Mouse (Mus musculus): ENCODE results near the gene Josd1. TPM values are rescaled to one million over a fixed set of nuclear protein-coding genes. Genes with fewer than 3 reads are reported as not detected.

Gene Josd1
- polyA plus RNA-seq, 1 experiment = 40.6 TPM

DNA sequence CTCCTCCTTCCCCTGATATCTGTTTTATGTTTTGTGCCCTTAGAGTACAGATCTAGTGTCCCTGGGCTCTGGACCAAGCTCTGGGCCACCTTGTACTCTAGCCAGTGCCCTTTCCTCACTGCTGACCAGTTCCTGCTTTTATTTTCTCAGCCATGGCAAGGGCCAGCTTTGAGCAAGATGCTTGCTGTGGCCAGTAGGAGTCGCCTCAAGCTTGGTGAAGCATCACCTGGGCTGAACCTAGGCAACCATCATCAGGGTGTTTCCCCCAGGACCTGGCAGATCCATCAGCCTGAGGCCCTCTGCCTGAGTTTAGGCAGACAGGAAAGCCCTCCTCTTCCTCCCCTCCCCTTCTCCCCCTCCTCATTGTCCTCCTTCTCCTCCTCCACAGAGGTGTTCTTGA lies 35.7 kb upstream of the Josd1 start:
- Histone ChIP-seq H3K4me2 (ENCODE audit: low read depth) (no peak overlapping the region), H3K4me3 (no peak overlapping the region), H3ac (ENCODE audit: control insufficient read depth, insufficient read length) (no peak overlapping the region)

DNA sequence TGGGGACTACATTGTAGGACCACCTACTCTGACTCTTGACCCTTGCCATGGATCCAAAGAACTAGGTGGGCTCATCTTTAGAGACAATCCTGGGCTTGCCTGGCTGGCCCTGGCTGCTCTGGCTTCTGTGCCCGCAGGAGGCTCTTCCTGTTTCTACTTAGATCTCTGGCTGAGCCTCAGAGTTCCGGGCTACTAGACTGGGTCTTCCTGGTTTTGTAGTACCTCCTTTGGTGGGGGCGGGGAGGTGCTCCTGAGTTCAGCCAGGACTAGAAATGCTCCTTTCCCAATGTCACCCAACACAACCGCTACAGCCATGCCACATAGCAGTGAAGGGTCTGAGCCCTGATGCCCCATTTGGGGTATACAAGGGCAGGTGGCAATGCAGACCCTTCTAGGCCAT lies 33.1 kb upstream of the Josd1 start:
- no peak for TF ChIP-seq POLR2A (IDR thresholded peaks at IDR 0.05; ENCODE audit: insufficient read length, low read depth)
- no peak for TF ChIP-seq REST (IDR thresholded peaks at IDR 0.05; ENCODE audit: insufficient read depth, insufficient read length)
- TF ChIP-seq MAX (IDR thresholded peaks at IDR 0.05; ENCODE audit: low read depth) = no peak
- TF ChIP-seq E2F4 (IDR thresholded peaks at IDR 0.05; ENCODE audit: insufficient read depth) = no peak
- TF ChIP-seq POLR2AphosphoS2 (IDR thresholded peaks at IDR 0.05; ENCODE audit: insufficient read length, low read depth) = no peak
- TF ChIP-seq CEBPB (IDR thresholded peaks at IDR 0.05; ENCODE audit: insufficient read depth, poor library complexity, severe bottlenecking) = no peak
- no peak for TF ChIP-seq MYOG (IDR thresholded peaks at IDR 0.05; ENCODE audit: control insufficient read depth in 1 of 3, insufficient read depth in 1 of 3, insufficient read length in 2 of 3, low read depth in 2 of 3)
- no peak for TF ChIP-seq MYOD1 (IDR thresholded peaks at IDR 0.05; ENCODE audit: control insufficient read depth in 1 of 3, insufficient read length in 2 of 3, low read depth in 2 of 3)
- no peak for TF ChIP-seq SRF (IDR thresholded peaks at IDR 0.05; ENCODE audit: control insufficient read depth, insufficient read length, low read depth)
- TF ChIP-seq TCF3 (IDR thresholded peaks at IDR 0.05; ENCODE audit: insufficient read length, low read depth) = no peak
- no peak for TF ChIP-seq TCF12 (IDR thresholded peaks at IDR 0.05; ENCODE audit: insufficient read depth, poor library complexity, severe bottlenecking)
- no peak for TF ChIP-seq USF1 (IDR thresholded peaks at IDR 0.05; ENCODE audit: low read depth)
- Histone ChIP-seq H3K4me2 (ENCODE audit: low read depth) (no peak overlapping the region), H3K79me2 (ENCODE audit: control insufficient read depth, insufficient read depth) (no peaks in the 10 kb centered on the region), H3K27me3 (ENCODE audit: control insufficient read depth, insufficient read depth, insufficient read length) (no peaks in the 10 kb centered on the region), H3ac (ENCODE audit: control insufficient read depth, insufficient read length) (no peak overlapping the region), H3K4me3 (no peak overlapping the region), H3K36me3 (ENCODE audit: control insufficient read depth, insufficient read depth) (peaks cover 35% of the 10 kb centered on the region)

More for the DNA sequence above, 35.7 kb upstream of the Josd1 start:
- no peaks in the 10 kb centered on the region for H3K27me3 ChIP-seq (ENCODE audit: control insufficient read depth, insufficient read depth, insufficient read length)
- H3K79me2 ChIP-seq (ENCODE audit: control insufficient read depth, insufficient read depth) = no peaks in the 10 kb centered on the region
- peaks cover 21% of the 10 kb centered on the region for H3K36me3 ChIP-seq (ENCODE audit: control insufficient read depth, insufficient read depth)
- TF ChIP-seq TCF3 (IDR thresholded peaks at IDR 0.05; ENCODE audit: insufficient read length, low read depth) (no peak), POLR2A (IDR thresholded peaks at IDR 0.05; ENCODE audit: insufficient read length, low read depth) (no peak), POLR2AphosphoS2 (IDR thresholded peaks at IDR 0.05; ENCODE audit: insufficient read length, low read depth) (peak; percentile 92), MAX (IDR thresholded peaks at IDR 0.05; ENCODE audit: low read depth) (no peak), E2F4 (IDR thresholded peaks at IDR 0.05; ENCODE audit: insufficient read depth) (no peak)

DNA sequence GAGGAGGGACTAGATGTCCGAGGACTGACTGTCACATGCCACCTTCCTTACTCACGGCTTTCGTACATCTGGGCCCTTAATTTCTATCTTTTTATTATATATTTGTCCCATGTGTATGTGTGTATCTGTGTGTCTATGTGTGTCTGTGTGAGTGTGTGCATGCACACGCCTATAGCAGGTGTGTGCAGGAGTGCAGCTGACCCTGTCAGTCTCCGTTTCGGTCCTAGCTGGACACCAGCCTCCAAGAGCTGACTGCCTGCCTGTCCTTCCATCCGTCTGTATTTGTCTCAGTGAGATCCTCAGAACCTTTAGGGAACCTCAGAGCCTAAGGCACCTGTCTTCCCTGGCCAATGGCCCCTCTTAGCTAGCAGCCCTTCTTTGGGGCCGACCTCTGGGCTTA lies 32.5 kb upstream of the Josd1 start:
- Histone ChIP-seq H3K27me3 (ENCODE audit: control insufficient read depth, insufficient read depth, insufficient read length) (no peaks in the 10 kb centered on the region), H3K4me3 (no peak overlapping the region), H3ac (ENCODE audit: control insufficient read depth, insufficient read length) (no peak overlapping the region), H3K4me2 (ENCODE audit: low read depth) (no peak overlapping the region), H3K79me2 (ENCODE audit: control insufficient read depth, insufficient read depth) (no peaks in the 10 kb centered on the region), H3K36me3 (ENCODE audit: control insufficient read depth, insufficient read depth) (peaks cover 35% of the 10 kb centered on the region)
- TF ChIP-seq POLR2AphosphoS2 (IDR thresholded peaks at IDR 0.05; ENCODE audit: insufficient read length, low read depth) (no peak), MYOD1 (IDR thresholded peaks at IDR 0.05; ENCODE audit: control insufficient read depth in 1 of 3, insufficient read length in 2 of 3, low read depth in 2 of 3) (peak in 2 of 3 experiments; percentile 57 to 64)

DNA sequence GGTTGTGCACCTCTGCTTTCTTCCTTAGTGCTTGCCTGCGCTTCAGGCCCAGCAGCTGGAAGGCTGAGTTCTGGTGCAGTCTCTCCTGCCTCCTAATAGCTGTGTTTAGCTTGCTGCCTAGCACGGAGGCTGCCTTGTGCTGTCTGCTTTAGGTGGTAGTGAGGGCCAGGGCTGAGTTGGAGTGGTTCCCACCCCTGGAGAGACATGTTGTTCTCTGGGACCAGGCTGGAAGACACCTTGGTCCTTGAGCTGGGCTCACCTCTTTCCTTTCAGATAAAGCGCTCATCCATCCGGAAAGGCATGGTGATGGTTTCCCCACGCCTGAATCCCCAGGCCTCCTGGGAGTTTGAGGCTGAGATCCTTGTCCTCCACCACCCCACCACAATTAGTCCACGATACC lies 29.0 kb upstream of the Josd1 start:
- no peaks in the 10 kb centered on the region for H3K27me3 ChIP-seq (ENCODE audit: control insufficient read depth, insufficient read depth, insufficient read length)
- H3ac ChIP-seq (ENCODE audit: control insufficient read depth, insufficient read length) = no peak overlapping the region
- no peak overlapping the region for H3K4me3 ChIP-seq
- no peaks in the 10 kb centered on the region for H3K79me2 ChIP-seq (ENCODE audit: control insufficient read depth, insufficient read depth)
- peaks cover 41% of the 10 kb centered on the region for H3K36me3 ChIP-seq (ENCODE audit: control insufficient read depth, insufficient read depth)
- H3K4me2 ChIP-seq (ENCODE audit: low read depth) = no peak overlapping the region
- no peak for TF ChIP-seq MAX (IDR thresholded peaks at IDR 0.05; ENCODE audit: low read depth)
- no peak for TF ChIP-seq E2F4 (IDR thresholded peaks at IDR 0.05; ENCODE audit: insufficient read depth)
- no peak for TF ChIP-seq TCF12 (IDR thresholded peaks at IDR 0.05; ENCODE audit: insufficient read depth, poor library complexity, severe bottlenecking)
- no peak for TF ChIP-seq REST (IDR thresholded peaks at IDR 0.05; ENCODE audit: insufficient read depth, insufficient read length)
- no peak for TF ChIP-seq POLR2A (IDR thresholded peaks at IDR 0.05; ENCODE audit: insufficient read length, low read depth)
- TF ChIP-seq TCF3 (IDR thresholded peaks at IDR 0.05; ENCODE audit: insufficient read length, low read depth) = no peak
- no peak for TF ChIP-seq POLR2AphosphoS2 (IDR thresholded peaks at IDR 0.05; ENCODE audit: insufficient read length, low read depth)
- no peak for TF ChIP-seq USF1 (IDR thresholded peaks at IDR 0.05; ENCODE audit: low read depth)
- TF ChIP-seq MYOG (IDR thresholded peaks at IDR 0.05; ENCODE audit: control insufficient read depth in 1 of 3, insufficient read depth in 1 of 3, insufficient read length in 2 of 3, low read depth in 2 of 3) = no peak
- no peak for TF ChIP-seq SRF (IDR thresholded peaks at IDR 0.05; ENCODE audit: control insufficient read depth, insufficient read length, low read depth)
- no peak for TF ChIP-seq MYOD1 (IDR thresholded peaks at IDR 0.05; ENCODE audit: control insufficient read depth in 1 of 3, insufficient read length in 2 of 3, low read depth in 2 of 3)
- no peak for TF ChIP-seq CEBPB (IDR thresholded peaks at IDR 0.05; ENCODE audit: insufficient read depth, poor library complexity, severe bottlenecking)

DNA sequence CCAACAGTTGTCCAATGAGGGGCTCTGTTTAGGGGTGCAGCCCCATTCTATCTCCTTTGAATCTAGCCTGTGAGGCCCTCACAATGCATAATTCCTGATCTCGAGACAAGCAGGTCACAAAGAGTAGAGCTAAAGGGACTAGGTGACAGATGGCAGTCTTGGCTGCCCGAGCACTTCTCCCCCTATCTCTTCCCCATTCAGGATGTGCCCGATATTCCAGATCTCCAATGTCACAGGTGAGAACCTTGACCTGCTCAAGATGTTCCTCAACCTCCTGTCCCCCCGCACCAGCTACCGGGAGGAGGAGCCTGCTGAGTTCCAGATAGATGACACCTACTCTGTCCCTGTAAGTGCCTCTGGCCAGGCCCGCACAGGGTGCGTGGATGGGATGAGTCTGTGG lies 27.9 kb upstream of the Josd1 start:
- no peaks in the 10 kb centered on the region for H3K79me2 ChIP-seq (ENCODE audit: control insufficient read depth, insufficient read depth)
- H3K4me2 ChIP-seq (ENCODE audit: low read depth) = no peak overlapping the region
- no peaks in the 10 kb centered on the region for H3K27me3 ChIP-seq (ENCODE audit: control insufficient read depth, insufficient read depth, insufficient read length)
- H3K4me3 ChIP-seq = no peak overlapping the region
- H3ac ChIP-seq (ENCODE audit: control insufficient read depth, insufficient read length) = no peak overlapping the region
- peaks cover 46% of the 10 kb centered on the region for H3K36me3 ChIP-seq (ENCODE audit: control insufficient read depth, insufficient read depth)
- TF ChIP-seq POLR2A (IDR thresholded peaks at IDR 0.05; ENCODE audit: insufficient read length, low read depth) (no peak), USF1 (IDR thresholded peaks at IDR 0.05; ENCODE audit: low read depth) (no peak), REST (IDR thresholded peaks at IDR 0.05; ENCODE audit: insufficient read depth, insufficient read length) (no peak), POLR2AphosphoS2 (IDR thresholded peaks at IDR 0.05; ENCODE audit: insufficient read length, low read depth) (no peak), E2F4 (IDR thresholded peaks at IDR 0.05; ENCODE audit: insufficient read depth) (no peak), MYOG (IDR thresholded peaks at IDR 0.05; ENCODE audit: control insufficient read depth in 1 of 3, insufficient read depth in 1 of 3, insufficient read length in 2 of 3, low read depth in 2 of 3) (no peak), MYOD1 (IDR thresholded peaks at IDR 0.05; ENCODE audit: control insufficient read depth in 1 of 3, insufficient read length in 2 of 3, low read depth in 2 of 3) (no peak), MAX (IDR thresholded peaks at IDR 0.05; ENCODE audit: low read depth) (no peak), CEBPB (IDR thresholded peaks at IDR 0.05; ENCODE audit: insufficient read depth, poor library complexity, severe bottlenecking) (no peak), SRF (IDR thresholded peaks at IDR 0.05; ENCODE audit: control insufficient read depth, insufficient read length, low read depth) (no peak)
